Mouse (Mus musculus) frontal cortex, adult 2 months (tissue): ENCODE data around the gene Olfr1107. TPM values are rescaled to one million over a fixed set of nuclear protein-coding genes. Genes with fewer than 3 reads are reported as not detected.

Source experiments
- DNase-seq, 2 experiments: peaks; one replicate each; pipeline ENCODE4 v3.0.0; 2022; ENCODE audit warnings: low spot score in 1 of 2; ENCODE audit errors: extremely low spot score in 1 of 2
- polyA plus RNA-seq: library from polyadenylated mRNA; depleted of rRNA; stranded (reverse); fragments of >200 nt; gene quantifications from 2 replicates; pipeline ENCODE4 v1.2.3, GENCODE M21; 2012; rRNA removed

Gene Olfr1107
- not detected in 2 replicates for polyA plus RNA-seq

DNA sequence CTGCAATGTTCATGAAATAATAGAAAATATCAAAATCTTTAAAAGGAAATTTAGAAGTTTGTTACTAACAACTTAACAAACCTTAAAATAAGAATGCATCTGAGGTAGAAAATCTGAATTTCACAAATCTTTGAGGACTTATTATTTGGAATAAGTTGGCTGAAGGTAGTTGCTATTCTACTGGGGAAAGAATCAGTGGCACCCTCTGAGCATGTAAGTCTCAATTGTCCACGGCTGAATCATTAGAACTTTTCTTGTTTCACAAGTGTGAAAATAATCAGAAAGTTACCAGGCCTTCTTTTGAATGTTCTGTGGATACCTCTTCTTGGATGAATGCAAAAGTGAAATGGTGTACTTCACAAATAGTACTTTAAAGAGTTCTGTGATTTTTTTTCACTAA is at the start of gene Olfr1107:
Olfr1107 (minus strand) TSS at position 101 of the 400 bp plus-strand sequence.
- no peak for DNase-seq

DNA sequence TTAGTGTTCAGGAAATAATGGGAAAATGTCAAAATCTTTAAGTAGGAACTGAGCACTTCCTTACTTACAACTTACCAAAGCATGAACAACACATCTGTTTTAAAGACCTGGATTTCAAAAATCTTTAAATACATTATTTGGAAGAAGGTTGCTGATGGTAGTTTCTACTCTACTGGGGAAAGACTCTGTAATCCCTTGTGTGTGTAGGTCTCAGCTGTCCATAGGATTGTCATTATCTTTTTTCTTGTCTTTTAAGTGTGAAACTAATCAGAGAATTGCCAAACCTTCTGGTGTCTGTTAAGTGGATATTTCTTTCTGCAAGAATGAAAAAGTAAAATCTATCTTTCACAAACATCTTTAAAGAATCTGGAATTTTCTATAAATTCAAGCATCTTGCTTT is 38.9 kb upstream of the Olfr1107 start, which contains the start of gene Olfr259:
Olfr259 (minus strand) TSS at position 101 of the 400 bp plus-strand sequence.
- DNase-seq, result no peak

DNA sequence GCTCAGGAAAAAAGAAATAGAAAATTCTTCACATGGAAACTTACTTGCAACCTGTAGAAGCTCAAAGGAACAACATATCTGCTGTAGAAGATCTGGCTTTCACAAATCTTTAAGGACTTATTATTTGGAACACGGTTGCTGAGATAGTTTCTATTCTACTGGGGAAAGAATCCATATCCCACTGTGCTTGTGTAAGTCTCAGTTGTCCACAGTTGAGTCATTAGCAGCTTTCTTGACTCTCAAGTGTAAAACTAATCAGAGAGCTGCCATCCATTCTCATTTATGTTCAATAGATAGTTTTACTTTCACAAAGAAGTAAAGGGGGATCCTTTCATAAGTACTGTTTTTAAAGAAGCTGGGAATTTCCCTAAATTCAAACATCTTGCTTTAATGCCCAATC is 20.3 kb upstream of the Olfr1107 start, which contains the start of gene Olfr1109:
Olfr1109 (minus strand) TSS at position 101 of the 400 bp plus-strand sequence.
- DNase-seq, result no peak

DNA sequence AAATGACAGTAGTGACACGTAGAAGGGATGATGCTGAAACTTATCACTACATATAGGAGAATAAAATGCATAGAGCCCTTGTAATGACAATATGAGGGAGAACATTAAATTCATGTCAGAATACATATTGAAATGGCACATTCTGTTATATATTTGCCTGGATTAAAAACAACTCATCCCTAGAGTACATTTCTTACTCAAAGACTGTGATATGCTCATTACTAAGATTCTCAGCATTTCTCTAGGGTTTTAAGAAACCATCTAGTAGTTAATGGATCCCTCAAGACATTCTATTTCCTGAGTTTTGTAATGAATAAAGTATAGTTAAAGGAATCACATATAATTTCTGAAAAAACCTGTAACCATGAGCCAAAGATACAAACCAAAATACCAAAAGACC is 23.4 kb downstream of the Olfr1107 start, which contains the start of gene Olfr1106:
Olfr1106 (minus strand) TSS at position 101 of the 400 bp plus-strand sequence.
- no peak for DNase-seq

DNA sequence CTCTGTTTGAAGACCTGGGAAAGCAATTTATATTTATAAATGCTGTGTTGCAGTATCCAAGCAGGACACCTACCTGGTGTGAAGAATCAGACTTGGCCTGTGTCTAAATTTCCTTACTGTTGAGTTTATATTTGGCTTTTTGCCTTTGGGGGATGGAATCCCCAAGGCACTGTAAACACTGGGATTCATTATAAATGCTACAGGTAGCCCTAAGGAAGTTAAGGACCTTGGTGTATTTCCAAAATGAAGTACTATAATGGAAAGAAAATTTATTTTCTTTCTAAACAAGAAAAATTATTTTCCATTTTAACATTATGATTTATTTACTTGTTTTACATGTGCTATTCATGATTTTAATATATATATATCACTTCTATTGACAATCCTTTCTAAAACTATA is 39.2 kb downstream of the Olfr1107 start, which contains the start of gene Olfr1105:
Olfr1105 (minus strand) TSS at position 101 of the 400 bp plus-strand sequence.
- DNase-seq, result no peak

DNA sequence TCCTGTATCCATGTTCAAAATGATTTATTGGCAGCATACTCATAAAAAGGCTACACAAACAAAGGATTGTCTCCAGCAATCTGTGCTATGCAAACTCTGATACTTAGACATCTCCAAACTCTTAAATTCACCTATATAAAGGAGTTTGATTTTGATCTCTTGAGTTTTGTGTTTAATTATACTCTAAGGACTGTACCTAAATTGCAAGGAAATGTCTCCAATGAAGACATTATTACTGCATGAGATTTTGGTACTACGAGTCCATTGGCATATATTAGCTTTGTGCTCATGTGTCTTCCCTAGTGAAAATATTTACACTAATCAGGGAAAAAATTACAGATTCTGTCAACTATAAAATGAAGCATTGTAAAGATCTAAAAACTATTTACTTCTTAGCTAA is 48.6 kb downstream of the Olfr1107 start, which contains the start of gene Olfr1104:
Olfr1104 (minus strand) TSS at position 101 of the 400 bp plus-strand sequence.
- DNase-seq, result no peak

Other genes starting within 250 kb of the Olfr1107 start
- gene Olfr1095, start 224.1 kb downstream of the Olfr1107 start, polyA plus RNA-seq, result not detected in 2 replicates
- gene Gm13723, start 201.0 kb downstream of the Olfr1107 start, polyA plus RNA-seq, result not detected in 2 replicates
- gene Olfr1097, start 183.6 kb downstream of the Olfr1107 start, polyA plus RNA-seq, result not detected in 2 replicates
- not detected in 2 replicates for gene Olfr1098, start 151.3 kb downstream of the Olfr1107 start, polyA plus RNA-seq
- gene Olfr1099, start 115.1 kb downstream of the Olfr1107 start, polyA plus RNA-seq, result not detected in 2 replicates
- not detected in 2 replicates for gene Olfr1100, start 95.9 kb downstream of the Olfr1107 start, polyA plus RNA-seq
- not detected in 2 replicates for gene Olfr1101, start 84.6 kb downstream of the Olfr1107 start, polyA plus RNA-seq
- not detected in 2 replicates for gene Olfr1102, start 77.4 kb downstream of the Olfr1107 start, polyA plus RNA-seq
- 0.15 TPM in 1 of 2 replicates, not detected in the other for gene Olfr1104, start 48.7 kb downstream of the Olfr1107 start, polyA plus RNA-seq
- gene Olfr1105, start 39.3 kb downstream of the Olfr1107 start, polyA plus RNA-seq, result not detected in 2 replicates
- gene Olfr1106, start 23.5 kb downstream of the Olfr1107 start, polyA plus RNA-seq, result 0.23 TPM in 1 of 2 replicates, not detected in the other
- not detected in 2 replicates for gene Olfr1109, start 20.2 kb upstream of the Olfr1107 start, polyA plus RNA-seq
- not detected in 2 replicates for gene Olfr259, start 38.8 kb upstream of the Olfr1107 start, polyA plus RNA-seq
- gene Olfr1110, start 64.5 kb upstream of the Olfr1107 start, polyA plus RNA-seq, result 0.04 TPM in 1 of 2 replicates, not detected in the other
- gene Olfr1111, start 76.8 kb upstream of the Olfr1107 start, polyA plus RNA-seq, result not detected in 2 replicates
- not detected in 2 replicates for gene Olfr1112, start 112.0 kb upstream of the Olfr1107 start, polyA plus RNA-seq
- not detected in 2 replicates for gene Olfr1113, start 133.2 kb upstream of the Olfr1107 start, polyA plus RNA-seq
- not detected in 2 replicates for gene Olfr1115, start 172.2 kb upstream of the Olfr1107 start, polyA plus RNA-seq
- not detected in 2 replicates for gene Olfr1116, start 191.7 kb upstream of the Olfr1107 start, polyA plus RNA-seq
- gene Olfr1118, start 231.8 kb upstream of the Olfr1107 start, polyA plus RNA-seq, result not detected in 2 replicates